Mouse (Mus musculus) midbrain, postnatal 0 days (tissue): ENCODE results near the gene Tprn. TPM values are rescaled to one million over a fixed set of nuclear protein-coding genes. Genes with fewer than 3 reads are reported as not detected.
A peak's percentile ranks its signal among the peaks of the same experiment; 100 is the strongest.

Experiments
- ATAC-seq: fragments of 200-750 bp; cut with Nextera tagmentation; 2 replicates; pipeline ENCODE4 v1.8.0; 2017; ENCODE audit warnings: moderate number of reproducible peaks, mild to moderate bottlenecking, moderate TSS enrichment, moderate library complexity; ENCODE audit not compliant: low FRiP score
- DNase-seq: peaks from one replicate; pipeline ENCODE4 v3.0.0-alpha.2; 2015; ENCODE audit warnings: low spot score
- H3K27ac ChIP-seq: fragments of 300-500 bp; sonication (generic); 2 replicates; pipeline ENCODE4 v1.5.1; 2014; ENCODE audit warnings: low read depth, mild to moderate bottlenecking, low read length, mixed read lengths
- H3K27me3 ChIP-seq: fragments of 300-500 bp; sonication (generic); 2 replicates; pipeline ENCODE4 v1.6.1; 2014; ENCODE audit warnings: low read length, control low read depth, mixed read lengths; ENCODE audit not compliant: insufficient read depth
- H3K36me3 ChIP-seq: fragments of 300-500 bp; sonication (generic); 2 replicates; pipeline ENCODE4 v1.6.1; 2014; ENCODE audit warnings: low read length, control low read depth, mixed read lengths; ENCODE audit not compliant: insufficient read depth
- H3K4me1 ChIP-seq: fragments of 300-500 bp; sonication (generic); 2 replicates; pipeline ENCODE4 v1.6.1; 2014; ENCODE audit warnings: mild to moderate bottlenecking, control low read depth, antibody characterized with exemption, low read length, mixed read lengths; ENCODE audit not compliant: insufficient read depth
- H3K4me2 ChIP-seq: fragments of 300-500 bp; sonication (generic); 2 replicates; pipeline ENCODE4 v1.6.1; 2014; ENCODE audit warnings: low read depth, mild to moderate bottlenecking, low read length, mixed read lengths; ENCODE audit not compliant: poor library complexity, severe bottlenecking
- H3K4me3 ChIP-seq: fragments of 300-500 bp; sonication (generic); 2 replicates; pipeline ENCODE4 v1.5.1; 2014; ENCODE audit warnings: low read depth, mild to moderate bottlenecking, low read length, moderate library complexity
- H3K9ac ChIP-seq: fragments of 300-500 bp; sonication (generic); replicated peaks from 2 replicates; pipeline ENCODE4 v1.6.1; 2014; ENCODE audit warnings: mild to moderate bottlenecking, low read length, moderate library complexity, mixed read lengths; ENCODE audit not compliant: poor library complexity, severe bottlenecking
- H3K9me3 ChIP-seq: fragments of 300-500 bp; sonication (generic); 2 replicates; pipeline ENCODE4 v1.6.1; 2016; ENCODE audit warnings: low read length, control low read depth
- CTCF ChIP-seq: IDR thresholded peaks from 2 replicates; pipeline ENCODE4 v1.5.1; 2016; ENCODE audit warnings: antibody characterized with exemption, mild to moderate bottlenecking
- WGBS: fragments of 180-500 bp; shearing (Covaris S2); extraction: QIAGEN DNeasy Blood & Tissue Kit; methylation state at CpG from one replicate; pipeline ENCODE4 v1.1.7; 2014; 5-methylcytosine and 5-hydroxymethylcytosine counted together
- polyA plus RNA-seq: library from polyadenylated mRNA; unstranded; fragments of >200 nt; fragmentation: Nextera tagmentation; extraction: Ambion mirVana; gene quantifications from 2 replicates; pipeline ENCODE4 v1.2.1, GENCODE M21; 2015
- total RNA-seq: library from RNA; depleted of rRNA; stranded (reverse); fragments of >200 nt; gene quantifications from 2 replicates; pipeline ENCODE4 v1.2.3, GENCODE M21; 2014; rRNA removed

Gene Tprn
- total and polyA plus RNA-seq, 2 experiments from 2014 or later = 18.1 to 45.5 TPM

DNA sequence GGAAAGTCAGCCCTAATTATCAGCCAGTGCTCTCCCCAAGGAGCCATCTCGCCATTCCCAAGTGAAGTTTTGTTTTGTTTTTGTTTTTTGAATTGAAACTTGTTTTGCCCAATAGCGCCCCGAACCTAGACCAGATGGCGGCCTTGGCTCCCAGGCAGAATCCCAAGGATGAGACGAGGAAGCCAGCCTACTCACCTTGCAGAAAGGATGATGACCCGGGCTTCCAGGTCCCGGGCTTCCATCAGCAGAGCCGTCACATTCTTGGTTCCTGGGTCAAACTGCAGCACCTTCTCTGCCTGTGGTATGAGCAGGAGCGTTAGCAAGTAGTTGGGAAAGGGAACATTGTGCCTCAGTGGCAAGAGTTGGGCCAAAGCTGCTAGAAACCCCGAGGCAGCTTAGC is 47.8 kb downstream of the Tprn start:
- no peak overlapping the region for H3K4me2 ChIP-seq
- peaks cover 38% of the 10 kb centered on the region for H3K27me3 ChIP-seq
- ATAC-seq (no peak), DNase-seq (no peak)
- H3K36me3 ChIP-seq = peaks cover 50% of the 10 kb centered on the region
- WGBS = 64% methylated on average over 10 of the region's 10 CpGs
- no peak overlapping the region for H3K4me3 ChIP-seq
- H3K4me1 ChIP-seq = no peaks in the 10 kb centered on the region
- TF ChIP-seq CTCF = no peak
- H3K9me3 ChIP-seq = no peaks in the 10 kb centered on the region
- H3K27ac ChIP-seq = no peak overlapping the region
- H3K9ac ChIP-seq = no peak overlapping the region

GRCm38 (mm10) chr2:25310969-25311368 is 48.6 kb downstream of the Tprn start:
- no peak for TF ChIP-seq CTCF
- 14% methylated on average over 22 of the region's 22 CpGs for WGBS
- H3K27me3 ChIP-seq = peaks cover 38% of the 10 kb centered on the region

GRCm38 (mm10) chr2:25311491-25311891 is 49.1 kb downstream of the Tprn start:
- Histone ChIP-seq H3K27ac (no peak overlapping the region), H3K9ac (no peak overlapping the region), H3K9me3 (no peaks in the 10 kb centered on the region), H3K4me2 (no peak overlapping the region), H3K36me3 (peaks cover 53% of the 10 kb centered on the region), H3K4me1 (no peaks in the 10 kb centered on the region), H3K27me3 (peaks cover 38% of the 10 kb centered on the region), H3K4me3 (no peak overlapping the region)
- WGBS = 16% methylated on average over 11 of the region's 11 CpGs
- DNase-seq (no peak), ATAC-seq (no peak)
- TF ChIP-seq CTCF = no peak

More at GRCm38 (mm10) chr2:25310969-25311368, 48.6 kb downstream of the Tprn start:
- no peaks in the 10 kb centered on the region for H3K4me1 ChIP-seq
- H3K4me3 ChIP-seq = no peak overlapping the region
- DNase-seq (no peak), ATAC-seq (no peak)
- no peak overlapping the region for H3K9ac ChIP-seq
- no peak overlapping the region for H3K4me2 ChIP-seq
- no peaks in the 10 kb centered on the region for H3K9me3 ChIP-seq
- H3K27ac ChIP-seq = no peak overlapping the region
- peaks cover 52% of the 10 kb centered on the region for H3K36me3 ChIP-seq

- Histone ChIP-seq H3K27ac (peak overlapping the region; percentile 81), H3K4me3 (peak overlapping the region; percentile 69), H3K4me2 (peak overlapping the region; percentile 64), H3K9me3 (no peaks in the 10 kb centered on the region), H3K27me3 (peaks cover 14% of the 10 kb centered on the region), H3K36me3 (peaks cover 13% of the 10 kb centered on the region), H3K9ac (peak overlapping the region; percentile 87), H3K4me1 (0 out of 2 replicates have a peak, but pooled peaks cover 3% of the 10 kb centered on the region)
- DNase-seq = peak; percentile 42
- no peak for TF ChIP-seq CTCF
- peak; percentile 70 for ATAC-seq
- 5% methylated on average over 31 of the region's 31 CpGs for WGBS
Observed at GRCm38 (mm10) chr2:25318119-25318966, 55.9 kb downstream of the Tprn start.

DNA sequence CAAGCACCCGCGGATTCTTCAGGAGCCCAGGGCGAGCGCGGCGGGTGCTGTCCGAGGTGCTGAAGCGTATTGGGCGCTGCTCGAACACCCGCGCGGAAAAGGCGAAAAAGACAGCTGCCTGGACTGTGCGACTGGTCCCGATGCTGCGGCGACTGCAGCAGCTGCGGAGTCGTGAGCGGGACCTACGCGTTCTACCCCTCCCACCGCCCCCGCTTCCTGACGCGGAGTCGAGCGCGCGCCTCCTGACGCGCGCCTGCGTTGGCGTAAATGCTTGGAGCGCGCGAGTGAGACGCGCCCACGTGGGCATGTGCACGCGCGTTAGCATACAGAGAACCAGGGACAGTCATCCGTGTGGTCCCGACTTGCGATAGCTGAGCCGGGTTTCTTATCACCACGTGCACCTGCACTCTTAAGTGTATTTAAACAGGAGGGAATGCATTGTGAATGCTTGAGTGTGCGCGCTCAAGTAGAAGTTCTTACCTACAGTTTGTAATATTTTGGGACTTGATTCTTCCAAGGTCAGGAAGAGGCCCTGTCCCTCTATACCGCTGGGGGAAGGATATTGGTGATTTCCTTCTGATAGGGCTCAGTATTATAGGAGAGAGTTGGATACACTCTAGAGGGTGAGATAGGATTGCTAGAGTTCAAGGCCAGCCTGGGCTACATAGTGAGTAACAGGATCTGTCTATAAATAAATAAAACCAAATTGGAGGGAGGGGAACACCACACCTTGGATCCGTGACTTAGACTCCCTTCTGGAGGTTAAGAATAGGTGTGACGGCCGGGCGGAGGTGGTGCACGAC is 56.8 kb downstream of the Tprn start, which contains the start of gene Grin1:
TSS of gene Grin1 (minus strand) at position 217 of the 803 bp plus-strand sequence.
- 9% methylated on average over 53 of the region's 58 CpGs for WGBS
- peak; percentile 85 for ATAC-seq
- 0 out of 2 replicates have a peak, but pooled peaks cover 3% of the 10 kb centered on the region for H3K4me1 ChIP-seq
- H3K27ac ChIP-seq = peak within 1 kb of the TSS; percentile 81
- H3K36me3 ChIP-seq = peaks cover 8% of the 10 kb centered on the region; the same call in 1 of the 2 replicates
- TF ChIP-seq CTCF = no peak
- H3K27me3 ChIP-seq = peaks cover 9% of the 10 kb centered on the region
- peak within 1 kb of the TSS; percentile 69 for H3K4me3 ChIP-seq
- peak within 1 kb of the TSS; percentile 64 for H3K4me2 ChIP-seq
- H3K9ac ChIP-seq = peak within 1 kb of the TSS; percentile 87
- no peaks in the 10 kb centered on the region for H3K9me3 ChIP-seq
- peak; percentile 94 for DNase-seq

Other genes with a start within 250 kb of the Tprn start
Only the 30 nearest of the 34 such genes appear.
- gene Entpd8, start 182.3 kb upstream of the Tprn start, total RNA-seq = not detected in 2 replicates
- gene Entpd8, start 182.3 kb upstream of the Tprn start, polyA plus RNA-seq = not detected in 2 replicates
- not detected in 2 replicates for gene Noxa1, start 167.5 kb upstream of the Tprn start, total RNA-seq
- not detected in 2 replicates for gene Noxa1, start 167.5 kb upstream of the Tprn start, polyA plus RNA-seq
- gene Nrarp, start 81.9 kb upstream of the Tprn start, total RNA-seq = 49.2 and 49.9 TPM in 2 replicates
- gene Nrarp, start 81.9 kb upstream of the Tprn start, polyA plus RNA-seq = 16.1 and 16.5 TPM in 2 replicates
- gene Tor4a, start 65.7 kb upstream of the Tprn start, total RNA-seq = 1.7 and 3.5 TPM in 2 replicates
- 0.98 and 1.3 TPM in 2 replicates for gene Tor4a, start 65.7 kb upstream of the Tprn start, polyA plus RNA-seq
- gene Nelfb, start 51.1 kb upstream of the Tprn start, total RNA-seq = 87.0 and 101 TPM in 2 replicates
- 90.4 TPM in 2 replicates for gene Nelfb, start 51.1 kb upstream of the Tprn start, polyA plus RNA-seq
- gene Stpg3, start 48.0 kb upstream of the Tprn start, total RNA-seq = 0.38 TPM in 1 of 2 replicates, not detected in the other
- gene Stpg3, start 48.0 kb upstream of the Tprn start, polyA plus RNA-seq = not detected in 2 replicates
- gene Fam166a, start 43.9 kb upstream of the Tprn start, total RNA-seq = not detected in 2 replicates
- 1.5 TPM in 1 of 2 replicates, not detected in the other for gene Fam166a, start 43.9 kb upstream of the Tprn start, polyA plus RNA-seq
- gene Tubb4b, start 37.9 kb upstream of the Tprn start, total RNA-seq = 547 and 625 TPM in 2 replicates
- gene Tubb4b, start 37.9 kb upstream of the Tprn start, polyA plus RNA-seq = 461 and 501 TPM in 2 replicates
- not detected in 2 replicates for gene Slc34a3, start 28.3 kb upstream of the Tprn start, total RNA-seq
- gene Slc34a3, start 28.3 kb upstream of the Tprn start, polyA plus RNA-seq = not detected in 2 replicates
- 0.33 TPM in 1 of 2 replicates, not detected in the other for gene Rnf224, start 25.8 kb upstream of the Tprn start, total RNA-seq
- not detected in 2 replicates for gene Rnf224, start 25.8 kb upstream of the Tprn start, polyA plus RNA-seq
- 130 and 157 TPM in 2 replicates for gene Rnf208, start 20.4 kb upstream of the Tprn start, total RNA-seq
- 240 and 253 TPM in 2 replicates for gene Rnf208, start 20.4 kb upstream of the Tprn start, polyA plus RNA-seq
- 1.2 TPM in 1 of 2 replicates, not detected in the other for gene Cysrt1, start 20.2 kb upstream of the Tprn start, total RNA-seq
- gene Cysrt1, start 20.2 kb upstream of the Tprn start, polyA plus RNA-seq = 0.19 TPM in 1 of 2 replicates, not detected in the other
- 7.3 and 12.3 TPM in 2 replicates for gene AL732309.1, start 15.8 kb upstream of the Tprn start, total RNA-seq
- 2.4 and 3.0 TPM in 2 replicates for gene AL732309.1, start 15.8 kb upstream of the Tprn start, polyA plus RNA-seq
- gene Tmem203, start 7.2 kb upstream of the Tprn start, total RNA-seq = 34.4 and 47.8 TPM in 2 replicates
- gene Tmem203, start 7.2 kb upstream of the Tprn start, polyA plus RNA-seq = 20.0 and 22.7 TPM in 2 replicates
- 71.7 and 83.9 TPM in 2 replicates for gene Ssna1, start 9.8 kb downstream of the Tprn start, total RNA-seq
- gene Ssna1, start 9.8 kb downstream of the Tprn start, polyA plus RNA-seq = 158 and 172 TPM in 2 replicates
- gene Anapc2, start 9.9 kb downstream of the Tprn start, total RNA-seq = 35.0 and 39.3 TPM in 2 replicates
- 103 and 107 TPM in 2 replicates for gene Anapc2, start 9.9 kb downstream of the Tprn start, polyA plus RNA-seq
- not detected in 2 replicates for gene Tmem210, start 25.5 kb downstream of the Tprn start, total RNA-seq
- not detected in 2 replicates for gene Tmem210, start 25.5 kb downstream of the Tprn start, polyA plus RNA-seq
- not detected in 2 replicates for gene Lrrc26, start 27.3 kb downstream of the Tprn start, total RNA-seq
- gene Lrrc26, start 27.3 kb downstream of the Tprn start, polyA plus RNA-seq = 0.23 and 0.26 TPM in 2 replicates
- gene Grin1, start 56.6 kb downstream of the Tprn start, total RNA-seq = 120 and 146 TPM in 2 replicates
- 71.5 and 72.3 TPM in 2 replicates for gene Grin1, start 56.6 kb downstream of the Tprn start, polyA plus RNA-seq
- 58.9 and 60.0 TPM in 2 replicates for gene Man1b1, start 69.7 kb downstream of the Tprn start, total RNA-seq
- gene Man1b1, start 69.7 kb downstream of the Tprn start, polyA plus RNA-seq = 42.2 and 53.1 TPM in 2 replicates
- 14.9 and 20.3 TPM in 2 replicates for gene Dpp7, start 93.7 kb downstream of the Tprn start, total RNA-seq
- gene Dpp7, start 93.7 kb downstream of the Tprn start, polyA plus RNA-seq = 22.7 and 26.2 TPM in 2 replicates
- 7.9 and 9.9 TPM in 2 replicates for gene Uap1l1, start 103.1 kb downstream of the Tprn start, total RNA-seq
- gene Uap1l1, start 103.1 kb downstream of the Tprn start, polyA plus RNA-seq = 11.7 and 14.1 TPM in 2 replicates
- 18.9 and 21.6 TPM in 2 replicates for gene Sapcd2, start 109.7 kb downstream of the Tprn start, total RNA-seq
- 12.7 and 13.4 TPM in 2 replicates for gene Sapcd2, start 109.7 kb downstream of the Tprn start, polyA plus RNA-seq
- gene Entpd2, start 133.3 kb downstream of the Tprn start, total RNA-seq = 4.2 and 4.4 TPM in 2 replicates
- 10.4 and 10.6 TPM in 2 replicates for gene Entpd2, start 133.3 kb downstream of the Tprn start, polyA plus RNA-seq
- 199 and 234 TPM in 2 replicates for gene Npdc1, start 136.7 kb downstream of the Tprn start, total RNA-seq
- gene Npdc1, start 136.7 kb downstream of the Tprn start, polyA plus RNA-seq = 470 and 481 TPM in 2 replicates
- 0.42 and 1.6 TPM in 2 replicates for gene Fut7, start 160.6 kb downstream of the Tprn start, total RNA-seq
- gene Fut7, start 160.6 kb downstream of the Tprn start, polyA plus RNA-seq = 0.22 and 0.23 TPM in 2 replicates
- 79.8 and 84.3 TPM in 2 replicates for gene Abca2, start 166.1 kb downstream of the Tprn start, total RNA-seq
- 13.5 and 14.5 TPM in 2 replicates for gene Abca2, start 166.1 kb downstream of the Tprn start, polyA plus RNA-seq
- gene Clic3, start 194.2 kb downstream of the Tprn start, total RNA-seq = 0.61 and 0.66 TPM in 2 replicates
- 2.0 and 2.4 TPM in 2 replicates for gene Clic3, start 194.2 kb downstream of the Tprn start, polyA plus RNA-seq
- 163 and 195 TPM in 2 replicates for gene Paxx, start 198.5 kb downstream of the Tprn start, total RNA-seq
- 151 and 165 TPM in 2 replicates for gene Paxx, start 198.5 kb downstream of the Tprn start, polyA plus RNA-seq
- 2,128 and 2,726 TPM in 2 replicates for gene Ptgds, start 207.4 kb downstream of the Tprn start, total RNA-seq
- 2,827 and 3,075 TPM in 2 replicates for gene Ptgds, start 207.4 kb downstream of the Tprn start, polyA plus RNA-seq